Mouse (Mus musculus): ENCODE results near the gene Cgnl1.

GRCm38 (mm10) chr9:71635627-71636026, 135.8 kb downstream of the Cgnl1 start:
- TF ChIP-seq CTCF (conservative IDR thresholded peaks at IDR 0.05 in 1 of 2, IDR thresholded peaks at IDR 0.05 in 1 of 2; ENCODE audit: low read depth in 2 of 2, low read length in 2 of 2) (no peak), POLR2A (IDR thresholded peaks at IDR 0.05; ENCODE audit: low read depth, low read length) (no peak), USF1 (IDR thresholded peaks at IDR 0.05; ENCODE audit: low read depth, low read length) (no peak), RAD21 (IDR thresholded peaks at IDR 0.05; ENCODE audit: low read depth, low read length) (no peak)
